Comparison of ENCODE assay signal across 9 mouse cellular contexts in genomic region chr2:157074772-157075171, GRCm38 (mm10). TPM values are rescaled to one million over a fixed set of nuclear protein-coding genes. Genes with fewer than 3 reads are reported as not detected.
A peak's percentile ranks its signal among the peaks of the same experiment; 100 is the strongest.
DNase-seq lines count a peak whose midpoint lies in the region; ATAC-seq lines count a peak whose summit lies in the region.
"Had no signal": no experiment of that assay in that cellular context is flagged by ENCODE, and none has a peak within 500 bp of the region (broad histone marks: within the 10 kb centered on the region; RNA-seq: fewer than 3 reads in every experiment).

No protein-coding gene starts in this region.

- 79% methylated on average over 5 of the region's 5 CpGs for WGBS in heart, embryonic 10.5 days
- 44% methylated on average over 5 of the region's 5 CpGs for WGBS in forebrain, embryonic 15.5 days

- H3K4me3 ChIP-seq in heart, embryonic 10.5 days: peak overlapping the region; percentile 1; the same call in 1 of the 2 replicates
- H3K4me3 ChIP-seq in forebrain, embryonic 15.5 days: peak overlapping the region; percentile 14

- peak overlapping the region; percentile 4; the same call in 1 of the 2 replicates for H3K9ac ChIP-seq in forebrain, embryonic 15.5 days (replicated peaks)

- H3K27ac ChIP-seq in heart, embryonic 10.5 days: 0 out of 2 replicates have a peak overlapping the region, but pooled peaks have one; percentile 7
- H3K27ac ChIP-seq in forebrain, embryonic 15.5 days (replicated peaks): peak overlapping the region; percentile 68; the same call in 1 of the 2 replicates

- DNase-seq in heart, embryonic 10.5 days (ENCODE audit: low spot score): no peak
- no peak for DNase-seq in heart, postnatal 14 days
- DNase-seq in cerebellum, adult 9-10 months: peak; percentile 68
- DNase-seq in lung, postnatal 10 days: peak; percentile 83
- no peak for DNase-seq in frontal cortex, postnatal 14 days (ENCODE audit: low spot score in 2 of 2)
- no peak for DNase-seq in frontal cortex, adult 2 months (ENCODE audit: extremely low spot score in 1 of 2, low spot score in 1 of 2)

- H3K9me3 ChIP-seq in heart, embryonic 10.5 days: no peaks in the 10 kb centered on the region
- no peaks in the 10 kb centered on the region for H3K9me3 ChIP-seq in forebrain, embryonic 15.5 days

- H3K36me3 ChIP-seq in heart, embryonic 10.5 days: peaks cover 24% of the 10 kb centered on the region
- peaks cover 8% of the 10 kb centered on the region for H3K36me3 ChIP-seq in forebrain, embryonic 15.5 days

- peak overlapping the region; percentile 92 for H3K4me2 ChIP-seq in forebrain, embryonic 15.5 days (replicated peaks)

- H3K27me3 ChIP-seq in heart, embryonic 10.5 days (ENCODE audit: insufficient read depth, poor library complexity, severe bottlenecking): no peaks in the 10 kb centered on the region
- no peaks in the 10 kb centered on the region for H3K27me3 ChIP-seq in forebrain, embryonic 15.5 days

- intact Hi-C loops in heart, postnatal 14 days (cut with DNase I): loop anchor here (5.0 kb wide), 1 partner anchor 32 kb away; no protein-coding TSS in a partner anchor

- no peak for ATAC-seq in forebrain, embryonic 15.5 days (replicated peaks)
- ATAC-seq in megakaryocyte, adult 5-6 weeks (ENCODE audit: poor library complexity, severe bottlenecking): no peak

- peaks cover 99% of the 10 kb centered on the region for H3K4me1 ChIP-seq in heart, embryonic 10.5 days
- peaks cover 81% of the 10 kb centered on the region for H3K4me1 ChIP-seq in forebrain, embryonic 15.5 days

RNA-seq across cellular contexts. Expression of gene Soga1, which starts 4.3 kb away (rescaled TPM):
- polyA plus RNA-seq in heart, embryonic 10.5 days (2016; fragmentation: Nextera tagmentation; extraction: Ambion mirVana): 2.2 and 3.9 TPM in 2 replicates
- 10 to 100 TPM; 22.8 to 23.8 TPM for total RNA-seq in heart, postnatal 14 days (2021)
- polyA plus RNA-seq in forebrain, embryonic 15.5 days (2015; fragmentation: Nextera tagmentation; extraction: Ambion mirVana): 5.7 and 8.2 TPM in 2 replicates
- total RNA-seq in megakaryocyte, adult 5-6 weeks (2015): 1.1 and 1.3 TPM in 2 replicates
- total RNA-seq in megakaryocyte, adult 5-6 weeks (2017): 1.6 and 1.7 TPM in 2 replicates
- 8.5 and 10.5 TPM in 2 replicates for polyA plus RNA-seq in frontal cortex, adult 2 months (2012; rRNA removed)

RNA-seq across cellular contexts. Expression of gene Tldc2, which starts 12.1 kb away (rescaled TPM):
- not detected in 2 replicates for polyA plus RNA-seq in heart, embryonic 10.5 days (2016; fragmentation: Nextera tagmentation; extraction: Ambion mirVana)
- not detected for total RNA-seq in heart, postnatal 14 days (2021)
- polyA plus RNA-seq in forebrain, embryonic 15.5 days (2015; fragmentation: Nextera tagmentation; extraction: Ambion mirVana): not detected in 2 replicates
- total RNA-seq in megakaryocyte, adult 5-6 weeks (2015): not detected in 2 replicates
- not detected in 2 replicates for total RNA-seq in megakaryocyte, adult 5-6 weeks (2017)
- 0.30 TPM in 1 of 2 replicates, not detected in the other for polyA plus RNA-seq in frontal cortex, adult 2 months (2012; rRNA removed)
- total RNA-seq: adrenal gland, postnatal 14 days had no signal

Comparison
In these comparisons a context has a peak if more than half of its experiments do, and no peak if none do; other contexts are left out.
1. DNase-seq: peak in cerebellum, adult 9-10 months (single experiment) and lung, postnatal 10 days (single experiment); none in heart, embryonic 10.5 days (single experiment), heart, postnatal 14 days (0 of 2), frontal cortex, postnatal 14 days (0 of 2) and frontal cortex, adult 2 months (0 of 2).